22 mouse cellular contexts compared by ENCODE assay signal in genomic region chr9:96914851-96915250, GRCm38 (mm10). TPM values are rescaled to one million over a fixed set of nuclear protein-coding genes. Genes with fewer than 3 reads are reported as not detected.
A peak's percentile ranks its signal among the peaks of the same experiment; 100 is the strongest.
DNase-seq lines count a peak whose midpoint lies in the region; ATAC-seq and TF ChIP-seq lines count a peak whose summit lies in the region.
"Had no signal": no experiment of that assay in that cellular context is flagged by ENCODE, and none has a peak within 500 bp of the region (broad histone marks: within the 10 kb centered on the region; RNA-seq: fewer than 3 reads in every experiment).

No protein-coding gene starts in this region.

- no peak overlapping the region for H3K27ac ChIP-seq in kidney, embryonic 15.5 days
- no peak overlapping the region for H3K27ac ChIP-seq in kidney, postnatal 0 days
- H3K27ac ChIP-seq: embryonic facial prominence, embryonic 10.5 days; forebrain, embryonic 13.5 days; heart, adult 2 months; heart, embryonic 15.5 days; hindbrain, embryonic 10.5 days; hindbrain, embryonic 14.5 days had no signal

- WGBS in kidney, embryonic 15.5 days: 76% methylated on average over 6 of the region's 6 CpGs
- WGBS in kidney, postnatal 0 days: 69% methylated on average over 6 of the region's 6 CpGs

- TF ChIP-seq CTCF in kidney, postnatal 0 days (IDR thresholded peaks at IDR 0.05; ENCODE audit: low read depth): no peak

- H3K4me3 ChIP-seq in kidney, embryonic 15.5 days (replicated peaks): no peak overlapping the region
- no peak overlapping the region for H3K4me3 ChIP-seq in kidney, postnatal 0 days (replicated peaks; ENCODE audit: low read depth, low read length)
- H3K4me3 ChIP-seq: embryonic facial prominence, embryonic 10.5 days; forebrain, embryonic 13.5 days; heart, adult 2 months; heart, embryonic 15.5 days; hindbrain, embryonic 10.5 days had no signal

- no peak for ATAC-seq in kidney, embryonic 15.5 days (replicated peaks; ENCODE audit: low FRiP score)
- 0 out of 2 replicates have a peak, but pooled peaks have one; percentile 54 for ATAC-seq in kidney, postnatal 0 days (replicated peaks; ENCODE audit: low FRiP score, low read depth)
- no peak for ATAC-seq in megakaryocyte progenitor cell, adult 5-6 weeks (replicated peaks; ENCODE audit: poor library complexity)
- ATAC-seq: activated CD4-positive, CD25-positive, alpha-beta regulatory T cell, adult 4 months; forebrain, embryonic 13.5 days; forebrain, postnatal 0 days; Patski had no signal

- H3K9ac ChIP-seq in kidney, embryonic 15.5 days: no peak overlapping the region
- no peak overlapping the region for H3K9ac ChIP-seq in kidney, postnatal 0 days (ENCODE audit: low read depth, low read length)
- H3K9ac ChIP-seq: forebrain, embryonic 13.5 days; forebrain, postnatal 0 days; heart, embryonic 15.5 days; hindbrain, embryonic 14.5 days had no signal

- peaks cover 10% of the 10 kb centered on the region; the same call in 1 of the 2 replicates for H3K27me3 ChIP-seq in kidney, embryonic 15.5 days
- H3K27me3 ChIP-seq in kidney, postnatal 0 days (ENCODE audit: insufficient read depth, low read length): no peaks in the 10 kb centered on the region
- H3K27me3 ChIP-seq: forebrain, embryonic 13.5 days; heart, embryonic 15.5 days had no signal

- DNase-seq in kidney, adult 11 months: peak; percentile 36
- DNase-seq in kidney, adult 8-10 months: peak; percentile 35 to 37
- no peak for DNase-seq in kidney, postnatal 0 days (ENCODE audit: low spot score)
- DNase-seq in kidney, postnatal 36 days: peak; percentile 57 to 60
- no peak for DNase-seq in right cerebral cortex, adult 2 months (ENCODE audit: low spot score in 2 of 2)
- DNase-seq: adrenal gland, postnatal 14 days; cerebellum, adult 11-12 months; cerebellum, adult 9-10 months; forebrain, postnatal 0 days; gastrocnemius, postnatal 14 days; heart, adult 2 months; heart, postnatal 14 days had no signal

- no peaks in the 10 kb centered on the region for H3K36me3 ChIP-seq in kidney, embryonic 15.5 days
- H3K36me3 ChIP-seq in kidney, postnatal 0 days (ENCODE audit: insufficient read depth, low read length): no peaks in the 10 kb centered on the region
- H3K36me3 ChIP-seq: embryonic facial prominence, embryonic 10.5 days; heart, embryonic 15.5 days; hindbrain, embryonic 10.5 days had no signal

- H3K4me1 ChIP-seq in kidney, embryonic 15.5 days: 0 out of 2 replicates have a peak, but pooled peaks cover 3% of the 10 kb centered on the region
- H3K4me1 ChIP-seq in kidney, postnatal 0 days (replicated peaks; ENCODE audit: insufficient read depth, low read length): no peaks in the 10 kb centered on the region
- H3K4me1 ChIP-seq: embryonic facial prominence, embryonic 10.5 days had no signal

- H3K9me3 ChIP-seq in kidney, embryonic 15.5 days (replicated peaks): no peaks in the 10 kb centered on the region
- H3K9me3 ChIP-seq in kidney, postnatal 0 days (replicated peaks; ENCODE audit: low read length): no peaks in the 10 kb centered on the region
- H3K9me3 ChIP-seq: heart, embryonic 15.5 days had no signal

- H3K4me2 ChIP-seq in kidney, embryonic 15.5 days: no peak overlapping the region
- H3K4me2 ChIP-seq in kidney, postnatal 0 days (ENCODE audit: low read length): no peak overlapping the region
- H3K4me2 ChIP-seq: forebrain, embryonic 13.5 days; heart, embryonic 11.5 days; heart, embryonic 15.5 days; hindbrain, embryonic 14.5 days had no signal

RNA-seq across cellular contexts. Expression of gene Pxylp1, which starts 22.4 kb away (rescaled TPM):
- 17.0 and 18.8 TPM in 2 replicates for polyA plus RNA-seq in kidney, embryonic 15.5 days (2015; fragmentation: Nextera tagmentation; extraction: Ambion mirVana)
- polyA plus RNA-seq in kidney, postnatal 0 days (2015; fragmentation: Nextera tagmentation; extraction: Ambion mirVana): 13.8 and 15.7 TPM in 2 replicates
- 68.2 and 90.6 TPM in 2 replicates for total RNA-seq in megakaryocyte progenitor cell, adult 5-6 weeks (2015)
- total RNA-seq in megakaryocyte progenitor cell, adult 5-6 weeks (2017): 77.9 and 88.5 TPM in 2 replicates

Comparison
In these comparisons a context has a peak if more than half of its experiments do, and no peak if none do; other contexts are left out.
1. DNase-seq: peak in kidney, adult 11 months (single experiment), kidney, adult 8-10 months (2 of 2) and kidney, postnatal 36 days (2 of 2); none in kidney, postnatal 0 days (single experiment) and right cerebral cortex, adult 2 months (0 of 2).